Mouse (Mus musculus) heart, embryonic 12.5 days (tissue): ENCODE data around the gene Ilvbl. TPM values are rescaled to one million over a fixed set of nuclear protein-coding genes. Genes with fewer than 3 reads are reported as not detected.
"Not testable (repeated sequence)": the region's sequence is repeated elsewhere in the genome, so short reads cannot be mapped to it uniquely, and the experiment has no call there.

Source experiments
- ATAC-seq: fragments of 200-750 bp; cut with Nextera tagmentation; 2 replicates; pipeline ENCODE4 v1.8.0; 2017; ENCODE audit warnings: moderate TSS enrichment, moderate library complexity; ENCODE audit not compliant: insufficient number of reproducible peaks, low FRiP score
- H3K27ac ChIP-seq: fragments of 300-500 bp; sonication (generic); 2 replicates; pipeline ENCODE4 v1.5.1; 2016; ENCODE audit warnings: mild to moderate bottlenecking, moderate library complexity; ENCODE audit not compliant: poor library complexity, severe bottlenecking
- H3K27me3 ChIP-seq: fragments of 300-500 bp; sonication (generic); replicated peaks from 2 replicates; pipeline ENCODE4 v1.6.1; 2016; ENCODE audit warnings: mild to moderate bottlenecking, moderate library complexity
- H3K36me3 ChIP-seq: fragments of 300-500 bp; sonication (generic); 2 replicates; pipeline ENCODE4 v1.6.1; 2016; ENCODE audit warnings: mild to moderate bottlenecking, moderate library complexity
- H3K4me1 ChIP-seq: fragments of 300-500 bp; sonication (generic); replicated peaks from 2 replicates; pipeline ENCODE4 v1.6.1; 2016; ENCODE audit warnings: mild to moderate bottlenecking
- H3K4me2 ChIP-seq: fragments of 300-500 bp; sonication (generic); 2 replicates; pipeline ENCODE4 v1.6.1; 2016; ENCODE audit warnings: mild to moderate bottlenecking, moderate library complexity
- H3K4me3 ChIP-seq: fragments of 300-500 bp; sonication (generic); 2 replicates; pipeline ENCODE4 v1.5.1; 2016; ENCODE audit warnings: mild to moderate bottlenecking
- H3K9ac ChIP-seq: fragments of 300-500 bp; sonication (generic); 2 replicates; pipeline ENCODE4 v1.6.1; 2016; ENCODE audit warnings: mild to moderate bottlenecking, moderate library complexity
- H3K9me3 ChIP-seq: fragments of 300-500 bp; sonication (generic); replicated peaks from 2 replicates; pipeline ENCODE4 v1.6.1; 2016; ENCODE audit warnings: mild to moderate bottlenecking, moderate library complexity
- WGBS: fragments of 180-500 bp; shearing (Covaris S2); methylation state at CpG from one replicate; pipeline ENCODE4 v1.1.7; 2016; 5-methylcytosine and 5-hydroxymethylcytosine counted together
- polyA plus RNA-seq: library from polyadenylated mRNA; unstranded; fragments of >200 nt; fragmentation: Nextera tagmentation; extraction: Ambion mirVana; gene quantifications from 2 replicates; pipeline ENCODE4 v1.2.1, GENCODE M21; 2016

Gene Ilvbl
- polyA plus RNA-seq, 1 experiment from 2014 or later = 47.6 TPM

DNA sequence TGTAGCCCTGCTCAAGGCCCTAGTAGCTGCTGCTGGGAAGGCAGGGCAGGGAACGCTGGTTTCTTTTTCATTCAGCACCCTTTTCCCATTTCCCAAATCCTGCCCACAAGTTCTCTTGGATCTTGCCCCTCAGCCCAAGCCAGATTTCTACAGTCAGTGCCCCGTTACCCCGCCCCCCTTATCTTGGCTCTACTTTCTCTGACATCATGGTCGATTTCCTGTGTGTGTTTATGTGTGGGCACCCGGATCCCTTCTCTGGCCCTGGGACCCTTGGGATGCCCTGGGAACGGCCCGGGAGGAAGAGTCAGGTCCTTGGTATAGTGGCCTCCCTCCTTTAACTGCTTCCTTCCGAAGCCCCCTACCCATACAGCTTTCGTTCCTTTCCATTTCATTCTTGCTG is 16.6 kb downstream of the Ilvbl start:
- WGBS = 12% methylated on average over 9 of the region's 9 CpGs

DNA sequence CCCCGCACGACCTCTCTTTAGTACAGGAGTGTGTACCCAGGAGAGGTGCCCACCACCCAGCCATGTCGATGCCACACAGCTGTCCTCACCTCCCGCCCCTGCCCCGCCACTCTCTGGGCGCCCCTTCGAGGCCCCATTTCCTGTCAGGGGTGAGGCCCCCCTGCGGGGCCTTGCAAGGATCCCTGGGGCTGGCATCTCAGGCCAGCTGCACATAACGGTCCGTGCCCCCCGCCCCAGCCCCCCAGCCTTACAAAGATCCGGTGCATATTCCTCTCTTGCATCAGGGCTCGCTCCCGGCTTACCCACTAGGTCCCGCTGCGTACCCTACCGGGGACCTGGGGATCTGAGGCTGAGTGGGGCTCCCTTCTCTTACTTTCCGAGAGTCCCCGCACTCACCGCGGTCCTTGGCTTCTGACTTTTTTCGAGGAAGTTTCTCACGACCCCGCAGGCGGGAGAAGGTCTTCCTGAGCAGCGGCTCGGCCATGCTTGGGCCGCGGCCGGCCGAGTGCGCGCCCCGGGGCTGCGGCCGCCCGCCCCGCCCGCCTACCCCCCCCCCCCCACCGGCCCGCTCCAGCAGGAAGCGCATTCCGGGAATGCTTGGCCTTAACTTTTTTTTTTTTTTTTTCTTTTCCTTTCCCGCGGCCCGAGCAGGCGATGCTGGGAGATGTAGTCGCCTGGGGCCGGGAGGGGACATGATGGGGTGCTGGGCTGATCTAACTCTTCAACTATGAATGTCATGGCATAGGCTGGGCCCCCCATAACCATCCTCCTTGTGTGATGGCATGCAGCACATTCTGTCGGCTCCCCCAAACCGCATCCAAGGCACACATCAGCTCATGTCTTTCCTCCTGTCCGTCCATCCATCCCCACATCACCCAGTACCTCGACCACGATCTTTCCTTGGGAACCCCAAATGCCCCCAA is 17.5 kb downstream of the Ilvbl start, which contains the start of gene Syde1:
TSS of gene Syde1 (minus strand) at position 559 of the 923 bp plus-strand sequence.
- ATAC-seq = peak; percentile 79

More for the DNA sequence above, 16.6 kb downstream of the Ilvbl start:
- Histone ChIP-seq H3K27me3 (no peaks in the 10 kb centered on the region), H3K36me3 (peaks cover 41% of the 10 kb centered on the region), H3K4me2 (peak overlapping the region; percentile 84), H3K27ac (peak overlapping the region; percentile 93), H3K4me1 (peaks cover 12% of the 10 kb centered on the region), H3K9me3 (no peaks in the 10 kb centered on the region), H3K9ac (peak overlapping the region; percentile 89), H3K4me3 (peak overlapping the region; percentile 88)
- 0 out of 2 replicates have a peak, but pooled peaks have one; percentile 24 for ATAC-seq

DNA sequence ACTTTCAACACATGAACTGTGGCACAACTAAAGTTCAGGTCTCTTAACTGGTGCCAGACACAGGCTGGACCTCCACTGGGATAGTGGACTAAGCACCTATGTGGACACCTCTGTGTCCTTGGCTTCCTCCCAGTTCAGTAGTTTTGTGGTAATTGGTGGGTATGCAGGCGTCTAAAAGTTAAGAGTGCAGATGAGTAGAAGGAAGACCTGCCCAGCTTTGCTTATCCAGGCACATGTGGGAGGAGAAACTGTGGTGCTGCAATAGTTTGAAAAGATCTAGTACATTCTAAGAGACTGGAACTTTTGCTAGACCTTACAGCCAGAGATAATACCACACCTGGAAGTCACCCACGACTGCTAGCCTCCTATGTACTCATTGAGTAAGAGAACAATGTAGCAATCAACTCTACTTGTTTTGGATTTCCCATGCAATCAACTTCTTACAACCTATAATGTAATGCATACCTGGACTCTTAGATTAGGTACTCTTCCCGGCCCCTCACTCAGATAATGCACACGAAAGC is 18.8 kb downstream of the Ilvbl start:
- no peak overlapping the region for H3K9ac ChIP-seq
- no peak overlapping the region for H3K27ac ChIP-seq
- H3K36me3 ChIP-seq = peaks cover 20% of the 10 kb centered on the region
- 69% methylated on average over 4 of the region's 4 CpGs for WGBS
- no peaks in the 10 kb centered on the region; the same call in 1 of the 2 replicates for H3K27me3 ChIP-seq
- peaks cover 12% of the 10 kb centered on the region for H3K4me1 ChIP-seq
- no peak overlapping the region for H3K4me3 ChIP-seq
- H3K9me3 ChIP-seq = no peaks in the 10 kb centered on the region
- no peak overlapping the region for H3K4me2 ChIP-seq
- no peak for ATAC-seq

More for the DNA sequence above, 17.5 kb downstream of the Ilvbl start, which contains the start of gene Syde1:
- Histone ChIP-seq H3K4me2 (peak within 1 kb of the TSS; percentile 84), H3K9me3 (no peaks in the 10 kb centered on the region), H3K27me3 (no peaks in the 10 kb centered on the region; the same call in 1 of the 2 replicates), H3K27ac (peak within 1 kb of the TSS; percentile 93), H3K36me3 (peaks cover 32% of the 10 kb centered on the region), H3K4me3 (peak within 1 kb of the TSS; percentile 88), H3K9ac (peak within 1 kb of the TSS; percentile 89), H3K4me1 (peaks cover 12% of the 10 kb centered on the region)
- WGBS = 5% methylated on average over 41 of the region's 54 CpGs

DNA sequence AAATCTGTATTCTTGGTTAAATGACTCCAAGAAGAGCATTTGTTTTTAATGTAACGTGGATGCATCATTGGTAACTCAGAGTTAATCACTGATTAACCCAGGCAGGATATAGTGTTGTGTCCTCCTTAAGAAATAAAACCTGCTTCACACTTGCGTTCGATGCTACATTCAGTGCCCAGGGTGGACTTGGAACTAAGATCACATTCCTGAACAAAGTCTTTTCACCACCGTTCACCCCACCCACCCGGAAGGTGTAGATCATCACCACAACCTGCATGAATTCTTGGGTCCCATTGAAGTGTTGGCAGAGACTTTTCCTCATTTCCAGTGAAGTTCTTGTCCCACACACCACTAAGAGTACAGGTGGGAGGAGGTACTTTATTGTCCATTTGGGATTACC is 19.6 kb downstream of the Ilvbl start:
- no peak overlapping the region for H3K9ac ChIP-seq

DNA sequence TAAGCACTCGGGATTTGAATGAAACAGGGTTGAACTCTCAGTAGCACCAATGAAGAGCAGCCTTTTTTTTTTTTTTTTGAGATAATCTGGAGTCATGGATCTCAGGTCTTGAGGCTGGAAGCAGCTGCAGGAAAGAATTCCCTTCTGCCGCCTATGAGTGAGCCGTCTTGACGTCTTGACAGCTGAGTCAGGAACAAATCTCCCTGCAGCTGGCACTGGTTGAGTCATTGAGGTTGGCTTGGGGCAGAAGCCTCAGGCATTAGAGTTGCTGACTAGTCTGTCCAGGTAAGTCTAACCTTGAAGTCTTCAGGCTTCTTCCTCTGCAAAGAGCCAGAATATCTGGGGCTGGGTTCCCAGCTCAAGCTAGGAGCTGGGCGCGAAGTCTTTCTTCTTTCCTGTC is 20.0 kb downstream of the Ilvbl start:
- Histone ChIP-seq H3K4me3 (no peak overlapping the region), H3K9ac (no peak overlapping the region), H3K36me3 (peaks cover 10% of the 10 kb centered on the region), H3K27me3 (no peaks in the 10 kb centered on the region; the same call in 1 of the 2 replicates), H3K9me3 (no peaks in the 10 kb centered on the region), H3K27ac (no peak overlapping the region), H3K4me1 (peaks cover 12% of the 10 kb centered on the region), H3K4me2 (no peak overlapping the region)
- 63% methylated on average over 6 of the region's 6 CpGs for WGBS
- ATAC-seq = no peak

More for the DNA sequence above, 19.6 kb downstream of the Ilvbl start:
- 84% methylated on average over 5 of the region's 5 CpGs for WGBS
- no peak overlapping the region for H3K27ac ChIP-seq
- no peaks in the 10 kb centered on the region; the same call in 1 of the 2 replicates for H3K27me3 ChIP-seq
- H3K9me3 ChIP-seq = no peaks in the 10 kb centered on the region
- H3K4me1 ChIP-seq = peaks cover 12% of the 10 kb centered on the region
- no peak overlapping the region for H3K4me2 ChIP-seq
- H3K4me3 ChIP-seq = no peak overlapping the region
- peaks cover 14% of the 10 kb centered on the region for H3K36me3 ChIP-seq
- no peak for ATAC-seq

DNA sequence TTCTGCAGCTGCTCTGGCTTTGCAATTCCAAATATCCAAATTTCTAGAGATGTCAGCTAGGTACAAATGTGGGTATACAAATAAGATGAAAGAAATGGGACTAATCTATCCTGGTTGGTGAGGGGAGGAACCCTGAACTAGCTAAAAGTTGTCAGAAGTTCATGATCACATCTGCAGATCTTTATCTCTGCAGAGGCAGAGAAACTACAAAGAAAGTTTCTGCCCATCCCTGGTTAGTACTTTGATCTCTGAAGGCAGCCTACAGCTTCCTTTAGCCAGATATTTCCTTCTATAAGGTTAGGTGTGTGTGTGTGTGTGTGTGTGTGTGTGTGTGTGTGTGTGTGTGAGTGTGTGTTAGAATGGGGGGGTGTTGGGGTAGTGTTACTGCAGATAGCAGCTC is 20.4 kb downstream of the Ilvbl start:
- peaks cover 11% of the 10 kb centered on the region for H3K4me1 ChIP-seq
- no peak overlapping the region for H3K27ac ChIP-seq
- H3K36me3 ChIP-seq = peaks cover 5% of the 10 kb centered on the region
- no peak overlapping the region for H3K4me2 ChIP-seq
- H3K27me3 ChIP-seq = no peaks in the 10 kb centered on the region; the same call in 1 of the 2 replicates
- no peak overlapping the region for H3K4me3 ChIP-seq
- H3K9me3 ChIP-seq = no peaks in the 10 kb centered on the region
- no peak overlapping the region for H3K9ac ChIP-seq
- no peak for ATAC-seq

DNA sequence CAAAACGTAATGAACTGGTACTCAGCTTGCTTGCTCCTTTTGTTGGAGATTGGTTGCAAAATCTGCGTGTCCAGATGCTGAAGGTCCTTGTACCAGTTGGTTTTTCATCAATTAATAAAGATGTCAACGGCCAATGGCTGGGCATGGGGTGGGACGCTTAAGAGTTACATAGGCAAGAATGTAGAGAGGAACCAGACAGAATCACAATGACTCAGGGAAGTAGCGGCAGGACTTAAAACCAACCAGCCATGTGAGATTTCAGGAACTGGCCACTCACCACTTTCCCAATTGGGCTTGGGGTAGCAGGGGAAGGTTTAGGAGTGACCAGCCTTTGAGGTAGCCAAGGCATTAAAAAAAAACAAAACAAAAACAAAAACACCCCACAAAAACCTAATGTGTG is 25.7 kb downstream of the Ilvbl start:
- Histone ChIP-seq H3K27ac (no peak overlapping the region), H3K27me3 (no peaks in the 10 kb centered on the region; the same call in 1 of the 2 replicates), H3K4me1 (no peaks in the 10 kb centered on the region), H3K9ac (no peak overlapping the region), H3K36me3 (no peaks in the 10 kb centered on the region), H3K9me3 (no peaks in the 10 kb centered on the region), H3K4me2 (no peak overlapping the region), H3K4me3 (no peak overlapping the region)
- no peak for ATAC-seq
- 77% methylated on average over 5 of the region's 5 CpGs for WGBS

DNA sequence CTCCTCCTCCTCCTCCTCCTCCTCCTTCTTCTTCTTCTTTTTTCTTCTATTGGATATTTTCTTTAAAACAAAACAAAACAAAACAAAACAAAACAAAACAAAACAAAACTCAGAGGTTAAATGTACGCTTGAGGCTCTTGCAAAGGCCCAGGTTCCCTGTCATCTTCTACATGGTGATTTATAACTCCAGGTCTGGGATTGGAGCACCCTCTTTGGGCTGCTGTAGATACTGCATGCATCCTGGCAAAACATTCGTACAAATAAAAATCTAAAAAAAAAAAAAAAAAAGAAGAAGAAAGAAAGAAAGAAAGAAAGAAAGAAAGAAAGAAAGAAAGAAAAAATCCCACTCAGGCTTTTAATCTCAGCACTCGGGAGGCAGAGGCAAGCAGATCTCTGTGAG is 30.9 kb downstream of the Ilvbl start:
- H3K36me3 ChIP-seq = no peaks in the 10 kb centered on the region
- no peak overlapping the region for H3K27ac ChIP-seq
- H3K9ac ChIP-seq = no peak overlapping the region
- WGBS = 28% methylated on average over 3 of the region's 3 CpGs
- H3K9me3 ChIP-seq = no peaks in the 10 kb centered on the region
- ATAC-seq = no peak
- H3K4me2 ChIP-seq = no peak overlapping the region
- H3K4me1 ChIP-seq = no peaks in the 10 kb centered on the region
- H3K4me3 ChIP-seq = no peak overlapping the region
- H3K27me3 ChIP-seq = no peaks in the 10 kb centered on the region

DNA sequence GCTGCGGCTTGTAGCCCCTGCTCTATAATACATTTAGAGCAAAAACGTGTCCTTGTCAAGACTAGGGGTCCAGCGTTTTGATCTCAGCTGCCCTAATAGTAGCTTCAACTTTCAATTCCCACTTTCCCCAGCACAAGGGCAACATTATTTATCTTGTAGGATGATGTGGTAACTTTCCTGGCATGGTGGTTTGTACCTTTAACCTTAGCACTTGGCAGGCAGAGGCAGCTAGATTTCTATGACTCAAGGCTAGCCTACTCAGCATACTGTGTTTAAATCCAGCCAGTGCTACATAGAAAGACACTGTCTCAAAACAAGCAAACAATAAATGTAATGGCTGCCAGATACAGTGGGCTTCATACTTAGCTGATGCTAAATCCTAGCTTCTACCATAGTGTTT is 33.5 kb downstream of the Ilvbl start:
- Histone ChIP-seq H3K9ac (no peak overlapping the region), H3K27me3 (peaks cover 3% of the 10 kb centered on the region; the same call in 1 of the 2 replicates), H3K4me1 (no peaks in the 10 kb centered on the region), H3K36me3 (no peaks in the 10 kb centered on the region), H3K4me2 (no peak overlapping the region), H3K9me3 (no peaks in the 10 kb centered on the region), H3K27ac (no peak overlapping the region), H3K4me3 (no peak overlapping the region)
- 69% methylated on average over 3 of the region's 3 CpGs for WGBS
- no peak for ATAC-seq

DNA sequence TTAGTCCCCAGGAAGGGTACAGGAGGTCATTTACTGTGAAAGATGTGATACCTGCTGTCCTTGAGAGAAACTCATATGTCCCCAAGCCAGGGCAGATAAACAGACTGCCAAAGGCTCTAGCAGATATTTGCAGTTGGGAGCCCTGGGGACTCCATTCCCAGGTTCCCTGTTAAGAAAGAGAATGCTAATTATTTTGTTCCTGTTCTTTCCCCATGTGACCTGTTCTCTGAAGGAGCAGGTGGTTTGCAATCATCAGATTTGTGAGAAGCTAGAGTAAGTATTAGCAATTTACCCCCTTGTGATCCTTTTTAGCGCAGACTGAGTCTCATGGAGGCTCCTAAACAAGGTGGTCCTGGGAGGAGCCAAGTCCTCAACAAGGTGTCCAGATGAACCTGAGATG is 43.8 kb downstream of the Ilvbl start, which contains the start of gene Olfr1357:
TSS of gene Olfr1357 (minus strand) at position 101 of the 400 bp plus-strand sequence.
- no peak within 1 kb of the TSS for H3K27ac ChIP-seq
- H3K36me3 ChIP-seq = no peaks in the 10 kb centered on the region
- 86% methylated on average over 1 of the region's 1 CpGs for WGBS
- no peak for ATAC-seq
- no peaks in the 10 kb centered on the region for H3K4me1 ChIP-seq
- no peak within 1 kb of the TSS for H3K4me3 ChIP-seq
- H3K9ac ChIP-seq = no peak within 1 kb of the TSS
- no peaks in the 10 kb centered on the region for H3K9me3 ChIP-seq
- no peak within 1 kb of the TSS for H3K4me2 ChIP-seq
- H3K27me3 ChIP-seq = no peaks in the 10 kb centered on the region

DNA sequence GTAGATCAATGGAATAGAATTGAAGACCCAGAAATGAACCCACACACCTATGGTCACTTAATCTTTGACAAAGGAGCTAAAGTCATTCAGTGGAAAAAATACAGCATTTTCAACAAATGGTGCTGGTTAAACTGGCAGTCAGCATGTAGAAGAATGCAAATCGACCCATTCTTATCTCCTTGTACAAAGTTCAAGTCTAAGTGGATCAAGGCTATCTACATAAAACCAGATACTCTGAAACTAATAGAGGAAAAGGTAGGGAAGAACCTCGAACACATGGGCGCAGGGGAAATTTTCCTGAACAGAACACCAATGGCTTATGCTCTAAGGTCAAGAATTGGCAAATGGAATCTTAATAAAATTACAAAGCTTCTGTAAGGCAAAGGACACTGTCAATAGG is 49.0 kb downstream of the Ilvbl start:
- H3K36me3 ChIP-seq, H3K4me3 ChIP-seq, ATAC-seq, H3K27me3 ChIP-seq, H3K27ac ChIP-seq, H3K4me2 ChIP-seq, H3K4me1 ChIP-seq, H3K9me3 ChIP-seq, H3K9ac ChIP-seq: not testable (repeated sequence)
- 67% methylated on average over 3 of the region's 3 CpGs for WGBS
